Mouse (Mus musculus) lung, postnatal 0 days (tissue): Measurements from ENCODE around the gene Pip5k1b. TPM values are rescaled to one million over a fixed set of nuclear protein-coding genes. Genes with fewer than 3 reads are reported as not detected.

ENCODE experiments used
- ATAC-seq: fragments of 200-750 bp; cut with Nextera tagmentation; 2 replicates; pipeline ENCODE4 v1.8.0; 2017; ENCODE audit warnings: moderate library complexity
- DNase-seq: peaks from one replicate; pipeline ENCODE4 v3.0.0-alpha.2; 2016; ENCODE audit warnings: low spot score
- H3K27ac ChIP-seq: fragments of 300-500 bp; sonication (generic); 2 replicates; pipeline ENCODE4 v1.5.1; 2014; ENCODE audit warnings: antibody characterized with exemption, mild to moderate bottlenecking, low read length, mixed read lengths
- H3K27me3 ChIP-seq: fragments of 300-500 bp; sonication (generic); replicated peaks from 2 replicates; pipeline ENCODE4 v1.6.1; 2014; ENCODE audit warnings: low read length, mixed read lengths; ENCODE audit not compliant: insufficient read depth
- H3K36me3 ChIP-seq: fragments of 300-500 bp; sonication (generic); 2 replicates; pipeline ENCODE4 v1.6.1; 2014; ENCODE audit warnings: low read length, mixed read lengths; ENCODE audit not compliant: insufficient read depth
- H3K4me1 ChIP-seq: fragments of 300-500 bp; sonication (generic); 2 replicates; pipeline ENCODE4 v1.6.1; 2014; ENCODE audit warnings: antibody characterized with exemption, low read depth, low read length, mixed read lengths; ENCODE audit not compliant: insufficient read depth
- H3K4me2 ChIP-seq: fragments of 300-500 bp; sonication (generic); replicated peaks from 2 replicates; pipeline ENCODE4 v1.6.1; 2014; ENCODE audit warnings: low read depth, mild to moderate bottlenecking, low read length, moderate library complexity, mixed read lengths
- H3K4me3 ChIP-seq: fragments of 300-500 bp; sonication (generic); 2 replicates; pipeline ENCODE4 v1.5.1; 2014; ENCODE audit warnings: low read depth, low read length
- H3K9ac ChIP-seq: fragments of 300-500 bp; sonication (generic); replicated peaks from 2 replicates; pipeline ENCODE4 v1.6.1; 2014; ENCODE audit warnings: low read depth, mild to moderate bottlenecking
- H3K9me3 ChIP-seq: fragments of 300-500 bp; sonication (generic); 2 replicates; pipeline ENCODE4 v1.6.1; 2016; ENCODE audit warnings: low read length, mixed read lengths
- CTCF ChIP-seq: IDR thresholded peaks from 2 replicates; pipeline ENCODE4 v1.5.1; 2016; ENCODE audit warnings: antibody characterized with exemption, mild to moderate bottlenecking
- EP300 ChIP-seq: IDR thresholded peaks from 2 replicates; pipeline ENCODE4 v1.6.1; 2016; ENCODE audit warnings: antibody characterized with exemption, mild to moderate bottlenecking, control low read depth
- WGBS: fragments of 180-500 bp; shearing (Covaris S2); extraction: QIAGEN DNeasy Blood & Tissue Kit; methylation state at CpG from one replicate; pipeline ENCODE4 v1.1.7; 2014; 5-methylcytosine and 5-hydroxymethylcytosine counted together
- polyA plus RNA-seq: library from polyadenylated mRNA; unstranded; fragments of >200 nt; fragmentation: Nextera tagmentation; extraction: Ambion mirVana; gene quantifications from 2 replicates; pipeline ENCODE4 v1.2.1, GENCODE M21; 2015

Gene Pip5k1b
- polyA plus RNA-seq, 1 experiment from 2014 or later: 14.5 TPM

DNA sequence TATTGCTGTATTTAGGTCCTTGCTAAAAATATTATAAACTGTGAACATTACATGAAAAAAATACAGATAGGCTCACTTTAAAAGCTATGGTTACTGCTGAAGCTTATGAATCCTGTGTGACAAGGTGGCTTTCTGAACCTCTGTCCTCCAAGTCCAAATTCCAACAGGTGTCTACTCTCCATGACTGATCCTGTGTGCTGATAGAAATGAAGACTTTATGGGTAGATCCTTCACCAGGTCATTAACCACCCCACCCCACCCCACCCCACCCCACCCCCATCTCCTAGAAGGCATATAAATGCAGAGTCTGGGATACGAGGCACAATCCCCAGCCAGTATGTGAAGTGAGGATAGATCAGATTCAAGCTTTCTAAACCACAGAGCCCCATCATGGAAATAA is 16.6 kb downstream of the Pip5k1b start:
- no peaks in the 10 kb centered on the region for H3K27me3 ChIP-seq
- ATAC-seq: no peak
- H3K4me1 ChIP-seq: peaks cover 10% of the 10 kb centered on the region; the same call in 1 of the 2 replicates
- H3K27ac ChIP-seq: no peak overlapping the region
- TF ChIP-seq EP300: no peak
- TF ChIP-seq CTCF: no peak
- no peaks in the 10 kb centered on the region for H3K36me3 ChIP-seq
- 85% methylated on average over 1 of the region's 1 CpGs for WGBS
- DNase-seq: no peak
- no peaks in the 10 kb centered on the region for H3K9me3 ChIP-seq
- H3K4me2 ChIP-seq: no peak overlapping the region
- no peak overlapping the region for H3K4me3 ChIP-seq
- no peak overlapping the region for H3K9ac ChIP-seq

- TF ChIP-seq EP300 (no peak), CTCF (no peak)
- WGBS: 65% methylated on average over 6 of the region's 6 CpGs
Measured at GRCm38 (mm10) chr19:24538181-24538580, 17.5 kb downstream of the Pip5k1b start.

DNA sequence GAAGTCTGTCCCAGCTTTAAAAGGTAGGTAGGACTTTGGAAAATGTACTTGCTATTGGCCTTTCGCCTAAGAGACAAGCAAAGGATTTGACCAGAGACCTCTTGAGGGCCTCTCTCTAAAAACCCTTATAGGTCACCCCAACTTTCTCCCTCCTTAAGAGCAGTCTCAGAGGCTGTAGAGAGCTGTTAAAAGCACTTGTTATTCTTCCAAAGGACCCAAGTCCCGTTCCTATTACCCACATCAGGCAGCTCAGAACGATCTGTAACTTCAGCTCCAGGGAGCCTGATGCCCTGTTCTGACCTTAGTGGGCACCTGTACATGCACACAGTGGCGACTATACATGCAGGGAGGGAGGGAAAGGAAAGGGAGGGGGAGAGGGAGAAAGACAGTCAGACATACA is 18.0 kb downstream of the Pip5k1b start:
- Histone ChIP-seq H3K4me1 (peaks cover 7% of the 10 kb centered on the region; the same call in 1 of the 2 replicates), H3K27me3 (no peaks in the 10 kb centered on the region), H3K36me3 (no peaks in the 10 kb centered on the region), H3K4me3 (no peak overlapping the region), H3K27ac (no peak overlapping the region), H3K9me3 (no peaks in the 10 kb centered on the region), H3K9ac (no peak overlapping the region), H3K4me2 (no peak overlapping the region)
- WGBS: 47% methylated on average over 4 of the region's 4 CpGs
- DNase-seq (no peak), ATAC-seq (peak; percentile 21; the same call in 1 of the 2 replicates)
- TF ChIP-seq EP300 (no peak), CTCF (no peak)

More at GRCm38 (mm10) chr19:24538181-24538580, 17.5 kb downstream of the Pip5k1b start:
- ATAC-seq (no peak), DNase-seq (no peak)
- peaks cover 7% of the 10 kb centered on the region; the same call in 1 of the 2 replicates for H3K4me1 ChIP-seq
- no peak overlapping the region for H3K4me2 ChIP-seq
- H3K27me3 ChIP-seq: no peaks in the 10 kb centered on the region
- H3K27ac ChIP-seq: no peak overlapping the region
- H3K36me3 ChIP-seq: no peaks in the 10 kb centered on the region
- H3K9ac ChIP-seq: no peak overlapping the region
- H3K9me3 ChIP-seq: no peaks in the 10 kb centered on the region
- no peak overlapping the region for H3K4me3 ChIP-seq

GRCm38 (mm10) chr19:24536920-24537319 is 18.8 kb downstream of the Pip5k1b start:
- WGBS: 44% methylated on average over 5 of the region's 5 CpGs
- Histone ChIP-seq H3K27me3 (no peaks in the 10 kb centered on the region), H3K9ac (no peak overlapping the region), H3K4me1 (peaks cover 7% of the 10 kb centered on the region; the same call in 1 of the 2 replicates), H3K36me3 (no peaks in the 10 kb centered on the region), H3K9me3 (no peaks in the 10 kb centered on the region), H3K27ac (no peak overlapping the region), H3K4me3 (no peak overlapping the region), H3K4me2 (no peak overlapping the region)
- ATAC-seq (no peak), DNase-seq (peak; percentile 41)
- TF ChIP-seq EP300 (no peak), CTCF (no peak)

DNA sequence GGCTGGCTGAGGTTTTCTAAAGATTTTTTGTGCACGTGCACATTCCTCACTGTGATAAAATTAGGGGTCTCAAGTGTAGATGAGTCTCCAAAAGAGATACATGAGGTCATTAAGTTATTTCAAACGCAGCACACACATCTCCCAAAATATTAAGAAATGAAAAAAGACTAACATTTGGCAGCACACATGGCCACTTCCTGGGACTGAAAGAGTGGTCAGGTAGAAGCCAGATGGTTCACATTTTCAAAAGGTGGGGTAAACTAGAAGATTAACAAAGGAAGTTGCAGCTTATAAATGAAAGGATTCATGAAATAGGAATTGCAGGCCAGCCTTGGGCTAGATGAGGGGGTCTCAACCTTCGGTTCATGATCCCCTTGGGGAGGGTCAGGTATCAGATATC is 19.4 kb downstream of the Pip5k1b start:
- no peak for DNase-seq
- no peak for ATAC-seq
- Histone ChIP-seq H3K27ac (no peak overlapping the region), H3K36me3 (no peaks in the 10 kb centered on the region), H3K9ac (no peak overlapping the region), H3K4me3 (no peak overlapping the region), H3K27me3 (no peaks in the 10 kb centered on the region), H3K4me2 (no peak overlapping the region), H3K9me3 (no peaks in the 10 kb centered on the region), H3K4me1 (peaks cover 7% of the 10 kb centered on the region; the same call in 1 of the 2 replicates)
- 82% methylated on average over 3 of the region's 3 CpGs for WGBS
- TF ChIP-seq EP300 (no peak), CTCF (no peak)

- Histone ChIP-seq H3K4me1 (peaks cover 7% of the 10 kb centered on the region; the same call in 1 of the 2 replicates), H3K36me3 (no peaks in the 10 kb centered on the region), H3K27ac (no peak overlapping the region), H3K4me2 (no peak overlapping the region), H3K27me3 (no peaks in the 10 kb centered on the region), H3K9ac (no peak overlapping the region), H3K4me3 (no peak overlapping the region), H3K9me3 (no peaks in the 10 kb centered on the region)
- 86% methylated on average over 6 of the region's 6 CpGs for WGBS
- DNase-seq (no peak), ATAC-seq (no peak)
- TF ChIP-seq CTCF: no peak
- TF ChIP-seq EP300: no peak
Measured at GRCm38 (mm10) chr19:24535161-24535560, 20.5 kb downstream of the Pip5k1b start.

GRCm38 (mm10) chr19:24534733-24535132 is 20.9 kb downstream of the Pip5k1b start:
- Histone ChIP-seq H3K4me1 (peaks cover 7% of the 10 kb centered on the region; the same call in 1 of the 2 replicates), H3K9me3 (no peaks in the 10 kb centered on the region), H3K27me3 (no peaks in the 10 kb centered on the region), H3K9ac (no peak overlapping the region), H3K4me2 (no peak overlapping the region), H3K36me3 (no peaks in the 10 kb centered on the region), H3K4me3 (no peak overlapping the region), H3K27ac (no peak overlapping the region)
- 59% methylated on average over 7 of the region's 7 CpGs for WGBS
- ATAC-seq (no peak), DNase-seq (no peak)
- TF ChIP-seq EP300 (no peak), CTCF (no peak)
